Mouse (Mus musculus) megakaryocyte, embryonic 14.5 days (primary cell): ENCODE measurements at regions not wholly inside any gene's neighbourhood (a gene's known extent, or its start where the extent isn't known, plus 50 kb on each side); places are given as distances from the start of the nearest gene placed in this dataset.

Experiments
- FLI1 ChIP-seq: IDR thresholded peaks from 2 replicates; pipeline ENCODE4 v1.6.1; 2012; ENCODE audit warnings: low read length, inconsistent platforms, mixed read lengths
- GATA1 ChIP-seq: IDR thresholded peaks from 3 replicates; pipeline ENCODE4 v1.6.1; 2012; ENCODE audit warnings: mixed read lengths, low read length, inconsistent platforms, borderline replicate concordance

- TF ChIP-seq GATA1 = no peak
- TF ChIP-seq FLI1 = no peak
These were observed 84.8 kb upstream of the Sox2 start for GRCm38 (mm10) chr3:34565386-34565785.
